Mouse (Mus musculus): ENCODE measurements around the gene Gm9857. TPM values are rescaled to one million over a fixed set of nuclear protein-coding genes. Genes with fewer than 3 reads are reported as not detected.

The Gm9857 gene
- not detected in 2 replicates for polyA plus RNA-seq (2012; rRNA removed)

DNA sequence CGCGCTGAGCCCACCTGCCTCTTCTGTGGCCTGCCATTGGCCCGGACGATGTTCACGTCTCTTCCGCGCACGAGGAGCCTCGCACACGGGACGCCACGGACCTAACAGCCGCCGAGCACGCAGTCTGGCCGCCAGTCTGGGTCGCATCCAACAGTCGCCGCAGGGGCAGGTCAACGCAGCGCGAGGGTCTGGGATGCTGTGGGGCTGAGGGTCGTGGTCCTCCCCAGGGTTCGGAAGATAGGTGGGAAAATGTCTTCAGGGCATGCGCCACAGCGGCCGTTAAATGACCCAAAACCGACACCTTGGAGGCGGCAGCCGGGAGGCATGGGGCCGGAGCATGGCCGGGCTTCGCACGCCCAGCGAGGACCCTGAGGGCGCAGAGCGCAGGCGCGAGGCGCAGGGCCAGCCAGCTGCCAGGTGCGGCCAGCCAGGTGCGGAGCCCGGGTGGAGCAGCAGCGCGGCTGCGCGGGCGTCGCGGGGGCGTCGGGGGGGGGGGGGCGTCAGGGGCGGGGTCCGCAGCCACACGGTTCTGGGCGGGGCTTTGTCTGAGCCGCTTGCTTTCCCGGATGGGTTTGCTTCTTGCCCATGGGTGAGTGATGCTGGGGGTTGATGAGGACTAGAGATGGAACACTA, at the start of gene Gm9857:
Gm9857 (minus strand) TSS at position 445 of the 633 bp plus-strand sequence.

DNA sequence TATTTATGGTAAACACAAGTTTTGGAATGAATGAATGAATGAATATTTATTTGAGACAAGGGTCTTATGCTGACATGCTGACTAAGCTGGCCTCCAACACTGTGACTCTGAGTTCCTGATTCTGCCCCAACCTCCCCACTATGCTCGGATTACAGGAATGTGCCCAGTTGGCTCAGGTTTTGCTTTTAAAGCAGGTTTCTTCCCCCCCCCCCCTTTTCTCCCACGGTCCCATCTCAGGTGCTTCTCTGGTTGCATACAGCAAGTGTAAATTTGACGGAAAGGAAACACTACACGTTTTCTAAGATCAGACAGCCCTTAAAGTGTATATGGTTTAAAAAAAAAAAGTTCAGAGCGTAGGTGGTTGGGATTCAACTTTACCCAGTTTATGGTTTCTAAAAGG, 672 bp downstream of the Gm9857 start, which contains the start of gene Henmt1:
Henmt1 (plus strand) TSS at position 301 of the 400 bp plus-strand sequence.

GRCm38 (mm10) chr3:108911548-108912413, 28.5 kb downstream of the Gm9857 start, which contains the start of gene Prpf38b:
TSS of gene Prpf38b (minus strand) at chr3:108911727.

Other genes with a start within 250 kb of the Gm9857 start
- gene Gpsm2, start 218.1 kb downstream of the Gm9857 start, polyA plus RNA-seq (2012; rRNA removed): 19.8 and 31.5 TPM in 2 replicates
- 0.62 and 0.86 TPM in 2 replicates for gene Aknad1, start 200.8 kb downstream of the Gm9857 start, polyA plus RNA-seq (2012; rRNA removed)
- 12.5 TPM in 2 replicates for gene Stxbp3, start 99.9 kb downstream of the Gm9857 start, polyA plus RNA-seq (2012; rRNA removed)
- 0.02 TPM in 2 replicates for gene Fndc7, start 50.4 kb downstream of the Gm9857 start, polyA plus RNA-seq (2012; rRNA removed)
- 54.8 and 58.9 TPM in 2 replicates for gene Prpf38b, start 28.7 kb downstream of the Gm9857 start, polyA plus RNA-seq (2012; rRNA removed)
- gene Henmt1, start 572 bp downstream of the Gm9857 start, polyA plus RNA-seq (2012; rRNA removed): 0.05 and 0.07 TPM in 2 replicates
- 2.0 and 2.5 TPM in 2 replicates for gene Fam102b, start 87.2 kb upstream of the Gm9857 start, polyA plus RNA-seq (2012; rRNA removed)
- not detected in 2 replicates for gene Slc25a54, start 140.0 kb upstream of the Gm9857 start, polyA plus RNA-seq (2012; rRNA removed)
- gene Slc25a24, start 182.7 kb upstream of the Gm9857 start, polyA plus RNA-seq (2012; rRNA removed): 2.3 and 2.7 TPM in 2 replicates

All from liver, embryonic 14 days (tissue).